Mouse (Mus musculus) liver, postnatal 0 days (tissue): ENCODE results near the gene Dgkz.

Source experiments
- CTCF ChIP-seq: sonication (generic); IDR thresholded peaks from 2 replicates; pipeline ENCODE4 v1.5.1; 2016; ENCODE audit warnings: antibody characterized with exemption, low read depth
- EP300 ChIP-seq: IDR thresholded peaks from 2 replicates; pipeline ENCODE4 v1.6.1; 2016; ENCODE audit warnings: antibody characterized with exemption, low read depth, mild to moderate bottlenecking

DNA sequence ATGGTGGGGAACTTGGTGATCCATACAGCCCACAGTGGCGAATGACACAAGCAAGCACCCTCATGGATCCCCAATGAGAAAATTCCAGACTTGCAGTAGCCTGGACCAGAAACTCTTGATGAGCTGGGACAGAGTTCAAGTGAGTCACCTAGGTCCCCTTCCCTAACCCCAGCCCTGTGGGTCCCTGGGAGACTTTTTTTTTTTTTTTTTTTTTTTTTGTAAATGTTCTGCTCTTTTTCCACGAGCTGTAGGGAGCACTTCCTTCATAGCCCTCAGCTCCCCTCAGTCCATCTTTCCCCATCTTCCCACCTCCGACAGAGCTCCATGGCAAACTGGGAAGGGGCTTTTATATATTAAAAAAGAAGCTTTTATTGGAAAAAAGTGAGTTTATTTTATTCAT, 46.2 kb downstream of the Dgkz start:
- TF ChIP-seq CTCF (no peak), EP300 (no peak)
